Mouse (Mus musculus) cerebellum, adult 11 months (tissue): Measurements from ENCODE around the gene Tmco3.
A peak's percentile ranks its signal among the peaks of the same experiment; 100 is the strongest.
"Not testable (repeated sequence)": the region's sequence is repeated elsewhere in the genome, so short reads cannot be mapped to it uniquely, and the experiment has no call there.

Experiments
- DNase-seq: peaks from one replicate; pipeline ENCODE4 v3.0.0; 2022

Tmco3 gene

DNA sequence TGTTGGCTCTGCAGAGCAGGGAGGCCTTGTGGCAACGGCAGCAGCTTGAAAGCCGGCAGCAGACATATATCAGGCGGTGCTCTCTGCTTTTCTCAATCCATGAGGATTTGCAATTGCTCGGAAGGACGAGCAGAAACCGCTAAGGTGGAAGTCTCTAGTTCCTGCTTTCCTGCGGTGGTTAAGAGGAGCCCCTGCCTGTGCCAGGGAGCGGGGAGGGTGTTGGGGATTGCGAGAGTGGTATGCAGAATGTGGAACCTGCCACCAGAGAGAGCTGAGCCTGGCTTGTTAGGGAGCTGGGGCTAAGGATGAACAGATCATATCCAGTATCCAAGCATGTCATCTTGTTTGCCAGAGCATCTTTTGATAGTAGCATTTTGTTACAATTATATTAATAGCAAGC is 18.9 kb downstream of the Tmco3 start:
- DNase-seq, result no peak

DNA sequence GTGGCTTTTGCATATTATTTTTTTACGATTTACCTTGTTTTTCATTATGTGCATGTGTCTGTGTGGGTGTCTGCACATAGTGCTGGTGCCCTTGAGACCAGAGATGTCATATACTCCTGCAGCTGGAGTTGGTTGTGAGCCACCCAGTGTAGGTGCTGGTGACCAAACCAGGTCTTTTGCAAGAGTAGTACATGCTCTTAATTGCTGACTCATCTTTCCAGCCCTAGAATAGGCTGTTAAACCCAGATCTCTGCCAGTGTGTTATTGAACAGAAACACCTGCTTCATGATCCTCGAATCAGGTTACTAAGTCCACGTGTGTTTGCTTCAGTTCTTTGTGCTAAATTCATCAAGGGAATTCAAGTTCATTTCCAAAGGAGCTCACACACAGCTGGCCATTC is 26.9 kb downstream of the Tmco3 start:
- no peak for DNase-seq

GRCm38 (mm10) chr8:13316671-13317070 is 28.7 kb downstream of the Tmco3 start:
- no peak for DNase-seq

- no peak for DNase-seq
These were observed 38.6 kb downstream of the Tmco3 start for GRCm38 (mm10) chr8:13326598-13326997.

- no peak for DNase-seq
These were observed 46.7 kb downstream of the Tmco3 start for GRCm38 (mm10) chr8:13334671-13335070.

DNA sequence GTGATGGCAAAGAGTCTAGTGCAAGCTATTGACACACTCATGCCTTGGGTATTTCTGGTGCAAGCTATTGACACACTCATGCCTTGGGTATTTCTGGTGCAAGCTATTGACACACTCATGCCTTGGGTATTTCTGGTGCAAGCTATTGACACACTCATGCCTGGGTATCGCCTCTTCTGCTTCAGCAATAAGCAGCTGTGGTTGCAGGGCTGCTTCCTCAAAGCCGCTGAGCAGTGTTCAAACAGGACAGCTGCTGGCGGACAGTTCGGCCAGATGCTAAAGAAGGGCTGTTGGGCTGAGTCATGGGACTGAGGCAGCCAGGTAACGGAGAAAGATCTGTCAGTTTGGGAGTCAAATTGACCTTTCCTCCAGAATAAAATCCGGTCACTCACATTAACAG is 49.3 kb downstream of the Tmco3 start:
- DNase-seq, result not testable (repeated sequence)

- no peak for DNase-seq
These were observed 49.7 kb downstream of the Tmco3 start for GRCm38 (mm10) chr8:13337678-13338077.

DNA sequence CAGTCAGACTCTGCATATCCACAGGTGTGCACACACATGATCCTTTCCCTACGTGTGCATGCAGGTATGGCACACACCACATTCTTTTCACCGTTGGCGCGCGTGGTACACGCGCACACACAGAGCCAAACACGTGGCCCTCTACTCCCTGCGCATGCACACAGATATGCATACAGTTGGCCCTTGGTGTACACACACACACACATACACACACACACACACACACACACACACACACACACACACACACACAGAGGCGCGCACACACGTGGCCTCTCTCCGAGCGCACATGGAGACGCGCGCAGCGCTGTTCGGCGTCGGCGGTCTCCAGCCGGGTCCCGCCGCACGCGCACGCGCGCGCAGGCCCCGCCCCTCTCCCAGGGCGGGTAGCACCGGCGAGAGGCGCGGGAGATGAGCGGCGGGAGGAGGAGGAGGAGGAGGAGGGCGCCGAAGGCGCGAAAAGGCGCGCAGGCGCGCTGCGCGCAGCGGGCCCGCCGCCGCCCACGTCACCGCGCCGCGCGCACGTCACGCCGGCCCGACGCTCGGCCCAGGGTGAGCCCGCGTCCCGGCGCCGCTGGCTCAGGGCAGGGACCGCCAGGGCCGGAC is 50.4 kb downstream of the Tmco3 start, which contains the start of gene Tfdp1:
Gene Tfdp1 (plus strand): TSS at position 497 of the 606 bp plus-strand sequence.
- DNase-seq, result peak; percentile 85

- DNase-seq, result peak; percentile 43
These were observed 51.1 kb downstream of the Tmco3 start for GRCm38 (mm10) chr8:13338901-13339645.

- no peak for DNase-seq
These were observed 51.6 kb downstream of the Tmco3 start for GRCm38 (mm10) chr8:13339646-13339990.

DNA sequence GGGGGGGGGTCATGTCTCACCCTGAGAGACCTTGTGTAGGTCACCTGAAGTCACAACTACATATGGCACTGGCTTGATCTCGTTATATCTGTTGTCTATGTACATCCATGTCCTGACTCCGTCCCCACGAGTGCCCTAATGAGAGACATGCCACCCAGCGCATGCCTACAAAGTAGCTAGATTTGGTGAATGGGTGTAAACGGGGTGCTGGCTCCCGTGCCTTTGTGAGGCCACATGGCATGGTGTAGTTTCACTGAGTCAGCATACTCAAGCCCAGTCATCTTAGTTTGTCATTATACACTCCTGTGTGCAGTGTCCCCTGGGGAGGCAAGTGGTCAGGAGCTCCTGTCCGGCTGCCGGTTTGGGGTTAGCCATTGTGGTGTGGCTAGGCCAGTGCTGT is 52.7 kb downstream of the Tmco3 start:
- DNase-seq, result no peak

DNA sequence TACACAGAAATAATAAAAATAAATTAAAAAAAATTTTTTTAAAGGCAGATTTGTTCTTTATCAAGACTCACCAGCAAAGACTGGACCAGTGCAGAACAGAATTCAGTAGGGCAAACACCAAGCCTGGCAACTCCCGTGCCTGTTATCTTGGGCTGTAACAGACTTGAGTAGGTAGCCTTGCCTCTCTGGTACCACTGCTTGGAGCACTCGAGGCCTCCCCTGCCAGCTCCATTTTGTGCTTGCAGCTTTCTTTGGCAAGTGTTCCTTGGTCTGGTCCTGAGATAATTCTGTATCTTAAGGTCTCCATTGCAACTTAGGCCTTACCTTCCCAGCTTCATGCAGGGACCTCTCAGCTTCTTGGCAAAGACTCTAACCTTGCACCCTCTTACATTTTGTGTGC is 54.4 kb downstream of the Tmco3 start:
- DNase-seq, result no peak

DNA sequence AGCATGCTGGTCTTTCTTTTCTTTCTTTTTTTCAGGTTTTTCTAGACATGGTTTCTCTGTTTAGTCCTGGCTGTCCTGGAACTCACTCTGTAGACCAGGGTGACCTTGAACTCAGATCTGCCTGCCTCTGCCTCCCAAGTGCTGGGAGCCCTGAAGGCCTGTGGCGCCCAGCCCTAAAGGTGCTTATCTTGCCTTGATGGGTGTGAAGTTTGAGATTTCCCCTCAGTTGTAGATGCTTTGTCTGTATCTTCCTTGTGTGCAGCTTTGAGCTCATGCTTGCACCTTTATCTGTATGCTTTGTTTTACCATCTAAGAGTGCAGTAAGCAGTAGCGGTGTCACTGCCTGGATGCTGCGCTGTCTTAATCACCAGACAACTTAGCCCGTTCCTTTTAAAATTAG is 55.1 kb downstream of the Tmco3 start:
- no peak for DNase-seq

DNA sequence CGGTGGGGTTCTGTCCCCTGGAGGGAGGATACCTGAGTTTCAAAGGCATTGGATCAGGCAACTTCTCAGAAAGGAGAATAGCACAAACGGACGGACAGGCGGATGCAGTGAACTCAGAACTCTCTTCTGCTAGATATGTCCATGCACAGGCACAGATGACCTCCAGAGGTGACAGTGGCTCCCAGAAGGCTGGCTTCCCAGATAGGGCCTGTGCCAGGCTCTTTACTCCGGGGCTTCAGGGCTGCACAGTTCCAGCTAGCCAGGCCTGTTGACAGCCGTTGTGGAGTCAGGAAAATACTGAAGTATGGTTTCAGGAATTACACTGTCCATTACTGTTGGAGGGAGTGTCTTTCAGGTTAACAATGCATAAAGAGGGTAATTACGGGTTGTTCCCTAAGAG is 62.1 kb downstream of the Tmco3 start:
- no peak for DNase-seq

DNA sequence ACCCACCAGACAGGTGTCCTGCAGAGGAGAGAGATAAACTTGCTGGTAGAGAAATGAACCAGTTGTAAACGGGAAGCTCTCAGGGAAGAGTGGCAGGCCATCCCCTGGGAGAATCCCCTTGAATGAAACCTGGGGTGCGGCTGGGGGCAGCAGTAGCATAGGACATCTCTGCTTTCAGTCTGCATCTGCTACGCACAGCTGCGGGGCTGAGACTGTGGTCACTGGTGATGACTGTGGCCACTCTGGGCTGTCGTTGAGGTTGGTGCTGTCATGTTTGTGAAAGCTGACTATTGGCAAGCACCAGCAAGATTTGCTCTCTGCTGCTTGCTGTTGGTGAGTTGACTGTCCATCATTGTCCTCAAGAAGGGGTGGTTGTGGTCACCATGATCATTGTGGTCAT is 63.6 kb downstream of the Tmco3 start:
- DNase-seq, result no peak

- DNase-seq, result no peak
These were observed 64.6 kb downstream of the Tmco3 start for GRCm38 (mm10) chr8:13352601-13353000.

DNA sequence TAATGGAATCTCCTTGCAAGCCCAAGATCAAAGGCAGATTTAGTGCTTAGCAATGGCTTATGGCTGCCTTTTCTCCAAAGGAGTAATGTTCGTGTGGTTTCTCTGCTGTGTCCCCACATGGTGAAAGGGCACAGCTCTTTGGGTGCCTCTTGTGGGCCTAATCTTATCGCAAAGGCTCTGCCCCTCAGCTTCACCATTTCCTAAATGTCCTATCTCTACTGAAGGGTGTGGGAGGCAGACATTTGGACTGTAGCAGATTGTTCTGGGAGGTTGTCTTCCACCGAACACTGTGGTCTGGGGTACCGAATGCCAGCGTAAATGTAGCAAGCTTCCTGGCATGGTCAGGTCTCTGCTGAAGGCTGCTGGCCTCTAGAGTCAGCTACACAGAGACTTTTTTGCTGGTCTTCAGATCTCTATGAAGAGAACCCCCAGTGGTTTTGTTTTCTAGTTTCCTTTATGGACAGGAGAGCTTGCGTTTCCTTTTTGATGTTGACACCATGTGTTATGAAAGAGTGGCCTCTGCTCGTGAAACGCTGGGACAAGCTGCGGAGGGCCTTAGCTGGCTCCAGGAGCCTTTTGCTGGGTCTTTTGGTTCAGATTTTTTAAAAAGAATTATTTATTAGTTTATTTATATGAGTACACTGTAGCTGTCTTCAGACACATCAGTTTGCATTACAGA is 65.3 kb downstream of the Tmco3 start:
- DNase-seq, result no peak

GRCm38 (mm10) chr8:13353883-13354282 is 65.9 kb downstream of the Tmco3 start:
- DNase-seq, result no peak

DNA sequence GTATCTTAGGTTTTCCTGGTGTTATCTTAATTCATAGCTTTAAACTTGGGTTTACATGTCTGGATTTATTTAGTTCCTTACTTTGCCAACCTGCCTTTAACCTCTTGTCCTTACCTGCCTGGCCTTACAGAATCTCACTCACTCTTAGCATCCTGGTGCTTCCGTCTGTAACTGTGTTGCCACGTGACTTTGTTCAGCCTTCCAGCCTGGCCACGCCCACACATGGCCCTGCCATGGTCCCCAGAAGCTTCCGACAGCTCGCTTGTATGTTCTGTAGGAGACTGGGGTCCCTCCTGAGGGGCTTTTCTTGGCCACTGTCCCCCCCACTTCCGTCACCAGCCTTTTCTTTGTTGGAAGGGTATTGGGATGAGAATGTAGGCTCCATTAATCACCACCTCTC is 68.2 kb downstream of the Tmco3 start:
- DNase-seq, result no peak

GRCm38 (mm10) chr8:13356681-13357080 is 68.7 kb downstream of the Tmco3 start:
- DNase-seq, result no peak

- no peak for DNase-seq
These were observed 72.2 kb downstream of the Tmco3 start for GRCm38 (mm10) chr8:13360213-13360612.

- DNase-seq, result no peak
These were observed 73.9 kb downstream of the Tmco3 start for GRCm38 (mm10) chr8:13361865-13362264.
